Mouse (Mus musculus) ES-Bruce4 (cell line): ENCODE data around the gene Fam170b. TPM values are rescaled to one million over a fixed set of nuclear protein-coding genes. Genes with fewer than 3 reads are reported as not detected.

Experiments used
- H3K27ac ChIP-seq: 2 replicates; pipeline ENCODE4 v1.5.1; 2012; ENCODE audit warnings: low read length, inconsistent platforms; ENCODE audit not compliant: insufficient read depth
- H3K27me3 ChIP-seq: 2 replicates; pipeline ENCODE4 v1.6.1; 2012; ENCODE audit warnings: mild to moderate bottlenecking, low read length, inconsistent platforms; ENCODE audit not compliant: control insufficient read depth, poor library complexity, insufficient read depth, severe bottlenecking
- H3K36me3 ChIP-seq: 2 replicates; pipeline ENCODE4 v1.6.1; 2012; ENCODE audit warnings: inconsistent platforms, mild to moderate bottlenecking, low read length, moderate library complexity; ENCODE audit not compliant: control insufficient read depth, poor library complexity, insufficient read depth, severe bottlenecking
- H3K4me1 ChIP-seq: one replicate; pipeline ENCODE4 v1.8.1; 2011; ENCODE audit warnings: low read length; ENCODE audit not compliant: control insufficient read depth, insufficient read depth
- H3K4me3 ChIP-seq: 2 replicates; pipeline ENCODE4 v1.5.1; 2011; ENCODE audit warnings: low read depth, mild to moderate bottlenecking, low read length
- H3K9ac ChIP-seq: 2 replicates; pipeline ENCODE4 v1.6.1; 2012; ENCODE audit warnings: low read depth, mild to moderate bottlenecking, inconsistent platforms; ENCODE audit not compliant: poor library complexity, severe bottlenecking
- H3K9me3 ChIP-seq: replicated peaks from 2 replicates; pipeline ENCODE4 v1.6.1; 2012; ENCODE audit warnings: mild to moderate bottlenecking, low read length, inconsistent platforms; ENCODE audit not compliant: control insufficient read depth, poor library complexity, insufficient read depth, severe bottlenecking
- CTCF ChIP-seq: IDR thresholded peaks from one replicate; pipeline ENCODE4 v1.8.1; 2011; ENCODE audit warnings: low read depth, low read length
- EP300 ChIP-seq: IDR thresholded peaks from 2 replicates; pipeline ENCODE4 v1.6.1; 2011; ENCODE audit warnings: low read depth, low read length; ENCODE audit not compliant: insufficient read depth
- POLR2A ChIP-seq: IDR thresholded peaks from one replicate; pipeline ENCODE4 v1.8.1; 2011; ENCODE audit warnings: low read length; ENCODE audit not compliant: insufficient read depth
- polyA plus RNA-seq: library from polyadenylated mRNA; stranded (reverse); fragments of >200 nt; gene quantifications from 2 replicates; pipeline ENCODE4 v1.2.4, GENCODE M21; 2011; ENCODE audit warnings: low read depth; ENCODE audit not compliant: missing spikeins, insufficient read depth, insufficient read length

Fam170b gene
- polyA plus RNA-seq, 1 experiment: not detected

DNA sequence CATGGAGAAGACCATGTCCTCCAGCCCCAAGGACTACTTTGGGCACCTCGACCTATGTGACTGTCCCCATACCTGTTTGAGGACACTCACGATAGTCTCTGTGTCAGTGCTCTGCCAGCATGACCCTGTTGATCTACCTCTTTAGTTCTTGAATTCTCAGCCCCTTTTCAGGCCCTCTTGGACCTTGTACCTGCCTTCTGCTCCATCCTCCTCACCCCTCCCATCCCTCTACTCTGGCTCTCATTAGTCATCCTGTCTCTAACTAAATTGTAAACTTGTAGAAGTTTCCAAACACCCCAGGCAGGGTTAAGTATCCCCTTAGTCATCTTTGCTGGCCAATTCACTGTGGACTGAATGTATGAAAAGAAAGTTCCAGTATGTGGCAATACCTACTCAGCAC, 36.0 kb upstream of the Fam170b start:
- Histone ChIP-seq H3K4me1 (no peaks in the 10 kb centered on the region), H3K9me3 (no peaks in the 10 kb centered on the region), H3K36me3 (no peaks in the 10 kb centered on the region), H3K9ac (no peak overlapping the region), H3K27ac (no peak overlapping the region), H3K27me3 (no peaks in the 10 kb centered on the region), H3K4me3 (no peak overlapping the region)
- no peak for TF ChIP-seq POLR2A
- TF ChIP-seq CTCF: no peak
- TF ChIP-seq EP300: no peak

DNA sequence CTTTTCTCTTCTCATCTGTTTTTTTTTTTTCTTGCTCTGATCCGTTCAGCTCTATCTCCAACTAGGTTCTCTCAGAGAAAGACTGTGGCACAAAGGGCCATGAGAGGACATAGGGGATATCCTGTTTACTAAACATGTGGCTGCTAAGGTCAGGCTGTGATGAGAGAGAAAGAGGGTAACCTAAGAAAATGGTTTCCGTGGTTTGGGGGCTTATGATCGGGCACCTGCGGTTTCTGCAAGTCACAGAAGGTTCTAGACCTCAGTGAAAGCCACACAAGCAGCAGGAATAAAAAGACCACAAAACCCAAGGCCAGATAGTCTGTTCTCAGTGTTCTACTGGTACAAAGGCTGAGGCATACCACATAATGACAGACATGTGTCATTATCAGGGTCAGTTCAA, 35.4 kb upstream of the Fam170b start:
- no peaks in the 10 kb centered on the region for H3K27me3 ChIP-seq
- TF ChIP-seq CTCF (no peak), EP300 (no peak), POLR2A (no peak)

DNA sequence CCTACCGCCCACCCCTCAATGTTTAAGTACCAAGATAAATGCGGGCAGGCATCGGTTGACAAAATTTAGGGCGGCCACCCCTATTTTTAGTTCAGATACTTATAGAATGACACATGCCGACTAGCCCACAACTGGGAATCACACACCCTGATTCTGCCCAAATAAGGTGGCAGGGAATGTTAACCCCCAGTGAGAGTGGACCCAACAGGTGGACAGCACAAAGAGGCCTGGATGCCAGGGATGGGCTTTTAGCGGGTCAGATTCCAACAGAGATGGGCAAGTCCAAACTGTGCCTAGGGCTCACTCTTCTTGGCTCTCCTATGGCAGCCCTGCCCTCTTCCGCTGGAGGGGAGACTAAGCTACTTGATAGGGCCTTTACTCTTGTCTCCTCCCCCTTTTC, 33.7 kb upstream of the Fam170b start:
- H3K36me3 ChIP-seq: no peaks in the 10 kb centered on the region
- TF ChIP-seq EP300 (no peak), POLR2A (no peak), CTCF (no peak)
- no peaks in the 10 kb centered on the region for H3K4me1 ChIP-seq

More for the DNA sequence above, 35.4 kb upstream of the Fam170b start:
- Histone ChIP-seq H3K4me1 (no peaks in the 10 kb centered on the region), H3K27ac (no peak overlapping the region), H3K9me3 (no peaks in the 10 kb centered on the region), H3K36me3 (no peaks in the 10 kb centered on the region), H3K9ac (no peak overlapping the region), H3K4me3 (no peak overlapping the region)

DNA sequence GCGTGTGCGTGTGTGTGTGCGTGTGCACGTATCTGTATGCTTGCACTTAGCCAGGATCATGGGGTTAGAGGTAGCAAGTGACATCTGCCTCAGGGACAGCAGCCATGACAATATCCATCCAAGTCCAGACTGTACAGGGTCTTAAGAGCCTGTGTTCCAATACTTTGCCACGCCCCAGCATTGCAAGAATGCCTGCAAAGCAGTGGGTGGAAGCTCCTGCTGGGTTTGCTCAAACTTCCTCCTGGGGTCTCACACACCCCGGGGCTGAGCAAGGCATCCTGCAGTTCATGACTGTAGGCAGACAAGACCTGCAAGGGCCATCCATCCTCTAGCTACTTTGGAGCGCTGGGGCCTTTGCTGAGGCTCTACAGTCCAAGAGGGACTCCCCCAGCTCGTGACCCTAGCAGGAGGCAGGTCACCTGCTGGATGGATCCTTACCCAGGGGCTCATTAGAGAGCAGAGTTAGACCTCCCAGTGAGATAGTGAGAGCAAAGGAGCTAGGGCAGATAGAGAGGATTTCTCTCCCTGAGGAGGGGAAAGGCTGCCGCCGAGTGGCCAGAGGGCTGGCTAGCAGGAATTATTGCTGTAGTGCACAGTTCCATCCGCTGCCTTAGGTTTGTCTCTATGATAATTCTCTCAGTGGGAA, 32.6 kb upstream of the Fam170b start:
- Histone ChIP-seq H3K4me1 (no peaks in the 10 kb centered on the region), H3K36me3 (no peaks in the 10 kb centered on the region), H3K4me3 (no peak overlapping the region), H3K9me3 (no peaks in the 10 kb centered on the region), H3K27ac (no peak overlapping the region), H3K27me3 (no peaks in the 10 kb centered on the region), H3K9ac (no peak overlapping the region)
- TF ChIP-seq CTCF (peak; percentile 36), EP300 (no peak)

More for the DNA sequence above, 33.7 kb upstream of the Fam170b start:
- Histone ChIP-seq H3K9me3 (no peaks in the 10 kb centered on the region), H3K27me3 (no peaks in the 10 kb centered on the region), H3K9ac (no peak overlapping the region), H3K4me3 (no peak overlapping the region), H3K27ac (no peak overlapping the region)

DNA sequence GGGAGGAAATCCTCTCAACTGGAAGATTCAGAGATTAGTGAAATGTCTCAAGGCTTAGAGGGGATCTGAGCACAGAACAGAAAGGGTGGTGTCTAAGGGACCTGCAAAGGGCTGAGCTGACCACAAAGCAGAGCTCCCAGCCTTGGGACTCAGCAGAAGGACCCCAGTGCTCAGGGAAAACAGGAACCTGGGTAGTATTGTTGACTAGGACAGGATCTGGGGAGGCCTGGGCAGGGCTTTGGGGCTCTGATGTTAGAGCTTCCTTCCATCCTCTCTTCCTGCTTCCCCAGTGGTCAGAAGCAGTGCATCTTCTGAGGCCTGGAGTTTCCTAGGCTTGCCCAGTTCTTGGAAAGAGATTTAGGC, 32.1 kb upstream of the Fam170b start:
- Histone ChIP-seq H3K27me3 (no peaks in the 10 kb centered on the region), H3K4me3 (no peak overlapping the region), H3K27ac (no peak overlapping the region), H3K9me3 (no peaks in the 10 kb centered on the region), H3K4me1 (no peaks in the 10 kb centered on the region), H3K9ac (no peak overlapping the region), H3K36me3 (no peaks in the 10 kb centered on the region)
- TF ChIP-seq POLR2A (no peak), EP300 (no peak), CTCF (no peak)

DNA sequence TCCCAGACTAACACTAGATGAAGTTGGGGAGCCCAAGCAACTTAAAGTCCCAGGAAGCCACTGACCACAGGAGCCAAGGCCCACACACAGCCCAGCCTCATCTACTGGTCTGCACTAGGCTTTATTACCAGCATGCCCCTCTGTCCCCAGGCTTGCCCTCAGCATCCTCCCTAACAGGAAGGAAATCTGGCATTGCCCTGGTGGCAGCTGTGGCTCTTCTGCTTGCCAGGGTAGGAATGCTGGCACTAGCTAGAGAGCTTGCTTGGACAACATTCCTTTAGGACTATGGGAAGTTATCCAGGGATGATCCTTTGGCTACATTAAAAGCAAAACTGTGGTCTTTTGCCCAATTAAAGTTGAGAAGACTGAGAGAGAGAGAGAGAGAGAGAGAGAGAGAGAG, 23.7 kb upstream of the Fam170b start:
- Histone ChIP-seq H3K27me3 (no peaks in the 10 kb centered on the region; the same call in 1 of the 2 replicates), H3K36me3 (no peaks in the 10 kb centered on the region), H3K9me3 (no peaks in the 10 kb centered on the region), H3K4me3 (no peak overlapping the region), H3K27ac (no peak overlapping the region), H3K4me1 (no peaks in the 10 kb centered on the region), H3K9ac (no peak overlapping the region)
- TF ChIP-seq POLR2A (no peak), CTCF (no peak), EP300 (no peak)
